Mouse (Mus musculus) adrenal gland, adult 2 months (tissue): ENCODE results near the gene Atl2. TPM values are rescaled to one million over a fixed set of nuclear protein-coding genes. Genes with fewer than 3 reads are reported as not detected.

Source experiments
- DNase-seq: peaks from one replicate; pipeline ENCODE4 v3.0.0; 2021
- polyA plus RNA-seq: library from polyadenylated mRNA; depleted of rRNA; stranded (reverse); fragments of >200 nt; gene quantifications from 2 replicates; pipeline ENCODE4 v1.2.3, GENCODE M21; 2012; rRNA removed
- total RNA-seq, 2 experiments: library from RNA; stranded (reverse); gene quantifications; 2 replicates each; pipeline ENCODE4 v1.2.3; 2021

Atl2 gene
- total and polyA plus RNA-seq, 3 experiments, result 14.5 to 137 (median 61.4) TPM

DNA sequence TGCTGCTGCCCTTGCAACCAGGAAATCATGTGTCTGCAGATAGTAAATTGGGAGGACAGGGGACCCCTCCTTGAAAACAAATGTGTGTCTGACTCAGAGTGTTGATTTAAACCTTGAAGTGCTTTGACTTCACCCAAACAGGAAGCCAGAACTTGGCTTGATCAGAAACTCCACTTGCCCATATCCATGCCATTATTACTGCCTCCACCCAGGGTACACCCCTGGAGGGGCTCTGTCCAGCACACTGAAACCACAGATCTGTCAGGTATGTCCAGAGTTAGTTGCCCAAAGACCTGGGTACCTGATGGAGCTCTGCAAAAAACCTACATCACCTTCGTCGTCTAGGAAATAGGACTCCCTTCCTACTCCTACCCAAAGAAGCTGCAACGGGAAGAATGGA, 77.0 kb downstream of the Atl2 start:
- DNase-seq, result no peak

DNA sequence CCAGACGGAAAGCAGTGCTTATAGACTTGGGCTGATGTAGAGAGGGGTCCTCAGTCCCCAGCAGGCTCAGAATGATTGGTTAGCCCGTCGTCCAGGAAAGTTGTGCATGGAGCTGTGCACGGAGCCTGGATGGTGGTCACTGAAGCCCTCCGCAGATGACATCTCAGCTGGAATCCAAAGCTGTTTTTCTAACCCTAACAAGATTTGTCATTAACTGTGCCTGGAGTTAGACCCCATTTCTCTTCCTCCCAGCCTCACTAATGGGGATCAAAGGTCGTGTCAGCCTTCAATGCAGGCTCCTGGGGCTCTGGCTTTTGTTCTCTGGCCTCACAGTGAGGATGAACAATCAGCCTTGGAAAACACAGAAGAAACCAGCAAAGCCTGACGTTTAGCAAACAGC, 77.9 kb downstream of the Atl2 start:
- no peak for DNase-seq

DNA sequence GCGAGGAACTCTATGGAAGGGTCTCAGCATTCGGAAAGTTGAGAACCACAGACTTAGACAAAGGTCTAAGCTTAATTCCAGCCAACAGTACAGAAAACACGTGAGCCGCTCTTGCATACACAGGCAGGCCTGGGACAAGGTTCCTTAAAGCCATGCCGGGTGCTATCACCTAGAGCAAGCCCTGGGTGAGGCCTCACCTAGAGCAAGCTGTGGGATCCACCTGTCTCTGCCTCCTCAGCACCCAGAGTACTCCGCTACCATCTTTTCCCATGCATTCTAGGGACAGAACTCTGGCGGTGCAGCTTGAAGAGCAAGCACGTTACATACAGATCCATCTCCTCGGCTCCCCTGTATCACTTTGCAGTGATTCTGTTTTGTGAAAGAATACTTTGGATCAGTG, 78.4 kb downstream of the Atl2 start:
- DNase-seq, result no peak

DNA sequence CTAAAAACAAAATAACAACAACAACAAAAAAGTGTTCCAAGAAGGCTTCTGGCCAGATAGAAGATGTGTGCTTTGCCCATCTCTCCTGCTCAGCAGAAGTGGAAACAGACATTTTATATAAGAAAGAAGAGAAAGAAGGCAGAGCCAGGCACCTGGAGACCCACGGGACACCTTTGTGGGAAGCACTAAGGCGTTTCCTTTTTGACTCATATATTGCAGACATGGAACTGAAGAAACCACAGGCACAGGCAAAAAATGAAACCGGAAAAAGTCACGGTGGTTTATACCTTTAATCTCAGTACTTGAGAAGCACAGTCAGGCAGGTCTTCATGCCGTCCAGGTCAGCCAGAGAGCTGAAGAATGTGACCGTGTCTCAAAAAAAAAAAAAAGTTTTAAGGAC, 79.0 kb downstream of the Atl2 start:
- no peak for DNase-seq

DNA sequence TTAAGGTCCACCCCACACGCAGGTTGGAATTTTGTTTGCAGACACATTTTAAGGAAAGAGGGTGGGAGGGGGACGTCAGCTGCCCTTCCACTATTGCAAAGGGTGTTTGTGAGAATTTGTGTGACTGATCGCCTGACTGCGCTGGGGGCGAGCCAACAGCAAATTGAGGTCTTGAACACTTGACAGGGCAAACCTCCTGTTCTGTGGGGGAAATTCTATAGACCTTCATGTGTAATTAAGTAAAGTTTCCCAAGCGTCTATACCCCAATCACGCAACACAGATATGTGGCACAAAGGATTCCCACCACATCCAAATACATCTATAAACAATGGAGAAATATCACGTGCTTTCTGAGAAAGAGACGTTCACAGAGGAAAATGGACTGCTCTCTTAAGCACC, 85.5 kb downstream of the Atl2 start:
- DNase-seq, result no peak

DNA sequence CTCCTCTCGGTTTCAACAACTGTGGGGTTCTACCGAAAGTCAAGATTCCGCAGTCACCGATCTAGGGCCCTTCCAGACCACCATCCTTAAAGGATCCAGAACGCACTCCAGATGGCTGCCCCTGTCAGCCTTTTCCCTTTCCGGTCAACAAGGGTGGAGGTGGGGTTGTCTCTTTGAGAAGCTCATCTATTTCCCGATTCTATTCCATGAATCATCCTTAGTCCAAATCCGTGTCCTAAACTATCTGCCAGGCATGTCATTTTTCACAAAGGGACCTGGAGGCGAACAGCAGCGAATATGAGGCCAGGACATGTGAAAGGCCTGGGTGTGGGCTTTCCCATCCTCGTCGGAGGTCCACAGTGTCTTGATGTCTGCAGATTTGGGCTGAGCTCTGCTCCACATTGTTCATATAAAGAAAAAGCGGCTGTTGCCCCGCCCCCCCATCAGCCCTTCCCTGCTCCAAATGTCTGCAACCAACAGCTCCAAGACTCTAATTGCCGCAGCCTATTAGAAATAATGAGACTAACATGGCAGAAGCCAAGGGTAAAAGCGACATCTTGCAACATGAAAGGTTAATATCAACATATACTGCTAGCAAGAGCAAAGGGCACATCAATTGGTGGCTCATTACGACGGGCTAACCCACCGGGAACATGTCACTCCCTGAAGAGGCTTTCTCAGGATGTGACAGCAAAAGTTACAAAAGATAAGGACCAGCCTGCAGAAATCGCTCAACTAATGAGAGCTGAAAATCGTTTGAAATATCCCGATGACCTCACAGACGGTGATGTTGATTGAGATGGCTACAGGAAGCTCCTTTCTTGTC, 86.2 kb downstream of the Atl2 start:
- no peak for DNase-seq

DNA sequence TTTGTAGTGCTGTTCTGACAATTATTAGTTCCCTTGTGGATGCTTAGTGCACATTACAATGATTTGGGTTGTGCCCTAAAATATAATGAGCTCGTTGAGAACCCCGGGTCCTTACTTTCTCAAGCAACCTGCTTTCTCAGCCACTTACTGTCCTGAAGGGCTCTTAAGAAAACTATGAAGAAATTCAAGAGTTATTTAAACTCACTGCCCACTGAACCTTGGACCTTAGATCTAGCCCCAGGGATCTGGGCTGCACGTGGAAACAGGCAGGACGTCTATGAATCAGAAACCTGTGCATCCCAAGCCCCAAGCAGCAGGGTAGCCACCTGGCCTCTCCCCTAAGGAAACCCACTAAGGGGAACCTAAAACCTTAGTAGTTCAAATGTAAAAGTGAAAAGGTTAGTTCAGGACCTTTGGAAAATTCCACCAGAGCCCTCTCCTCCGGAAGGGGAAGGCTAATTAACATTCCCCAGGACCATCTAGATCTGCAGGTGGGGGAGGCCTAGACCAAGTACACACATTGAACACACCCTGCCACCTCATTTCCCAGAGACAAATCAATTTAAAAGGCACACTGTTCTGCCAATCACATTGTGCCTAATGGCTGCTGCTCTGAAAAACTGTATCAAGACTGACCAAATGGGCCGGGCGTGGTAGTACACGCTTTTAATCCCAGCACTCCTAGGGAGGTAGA, 88.5 kb downstream of the Atl2 start:
- no peak for DNase-seq

DNA sequence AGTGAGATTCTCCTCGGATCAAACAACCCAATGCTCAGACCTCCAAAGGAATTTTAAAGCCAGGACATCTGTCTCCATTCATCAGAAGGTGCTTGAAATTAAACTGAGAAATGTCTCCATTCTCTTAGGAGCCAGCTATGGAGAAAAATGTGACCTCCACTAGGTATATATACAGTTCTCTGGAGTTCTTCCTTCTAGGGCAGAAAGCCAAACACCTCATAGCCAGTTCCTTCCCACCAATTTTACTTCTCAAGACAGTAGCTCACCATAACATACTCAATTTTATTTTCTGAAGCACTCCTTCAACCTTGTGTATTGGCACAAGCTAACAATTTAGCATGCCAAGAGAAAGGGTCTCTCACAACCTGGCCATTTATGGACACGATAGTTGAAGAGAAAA, 91.2 kb downstream of the Atl2 start:
- DNase-seq, result no peak

DNA sequence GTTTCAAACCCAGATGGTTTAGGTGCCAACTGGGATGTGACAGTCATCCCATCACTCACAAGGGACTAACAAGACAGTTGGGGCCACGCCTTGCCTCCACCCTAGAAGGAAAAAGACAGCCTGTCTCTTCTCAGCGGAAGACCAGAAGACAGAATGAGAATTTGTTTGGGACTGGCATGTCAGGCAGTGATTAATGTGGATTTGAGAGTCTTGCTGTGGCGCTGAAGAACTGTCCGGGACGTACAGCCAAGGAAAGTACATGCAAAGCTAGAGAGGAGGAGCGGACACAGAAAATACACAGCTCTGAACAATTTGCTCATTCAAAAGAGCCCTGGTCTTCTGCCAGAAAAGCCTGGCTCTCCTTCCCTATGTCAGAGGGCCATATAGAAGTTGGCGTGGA, 93.9 kb downstream of the Atl2 start:
- no peak for DNase-seq

DNA sequence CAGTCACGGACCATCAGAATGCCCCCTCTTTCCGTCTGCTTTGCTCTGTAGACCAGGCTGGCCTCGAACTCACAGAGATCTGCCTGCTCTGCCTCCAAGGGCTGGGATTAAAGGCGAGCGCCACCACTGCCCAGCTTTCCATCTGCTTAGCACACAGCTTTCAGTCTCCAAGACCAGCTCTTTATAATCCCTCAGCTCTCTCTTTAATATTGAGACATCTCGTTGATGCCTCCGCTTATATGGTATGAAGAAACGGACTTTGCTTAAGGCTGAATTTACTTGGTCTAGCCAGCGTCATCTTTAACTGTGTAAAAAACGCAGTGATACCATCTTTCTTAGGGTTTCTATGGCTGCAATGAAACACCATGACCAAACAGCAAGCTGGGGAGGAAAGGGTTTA, 97.1 kb downstream of the Atl2 start:
- no peak for DNase-seq

Other genes with a start within 250 kb of the Atl2 start
- gene Cyp1b1, start 181.1 kb downstream of the Atl2 start, total RNA-seq, result 10 to 100 TPM; 29.6 to 46.6 TPM
- 34.6 and 43.2 TPM in 2 replicates for gene Cyp1b1, start 181.1 kb downstream of the Atl2 start, polyA plus RNA-seq
- 10 to 100 TPM; 43.5 to 44.5 TPM for gene Hnrnpll, start 166.2 kb upstream of the Atl2 start, total RNA-seq
- gene Hnrnpll, start 166.2 kb upstream of the Atl2 start, polyA plus RNA-seq, result 14.8 and 15.2 TPM in 2 replicates
- 10 to 100 TPM; 16.7 to 21.2 TPM for gene Galm, start 231.3 kb upstream of the Atl2 start, total RNA-seq
- 5.4 and 5.5 TPM in 2 replicates for gene Galm, start 231.3 kb upstream of the Atl2 start, polyA plus RNA-seq